ENCODE assay signal across 14 mouse cellular contexts in genomic region chr15:79044837-79045236, GRCm38 (mm10). TPM values are rescaled to one million over a fixed set of nuclear protein-coding genes. Genes with fewer than 3 reads are reported as not detected.
DNase-seq lines count a peak whose midpoint lies in the region; ATAC-seq and TF ChIP-seq lines count a peak whose summit lies in the region.
"Had no signal": no experiment of that assay in that cellular context is flagged by ENCODE, and none has a peak within 500 bp of the region (broad histone marks: within the 10 kb centered on the region; RNA-seq: fewer than 3 reads in every experiment).

No protein-coding gene starts in this region.

- no peak overlapping the region for H3K4me3 ChIP-seq in kidney, embryonic 16.5 days (ENCODE audit: low read length)
- H3K4me3 ChIP-seq in embryonic facial prominence, embryonic 14.5 days (ENCODE audit: low read depth, low read length): no peak overlapping the region
- H3K4me3 ChIP-seq in liver, postnatal 0 days (ENCODE audit: low read depth, low read length): no peak overlapping the region
- H3K4me3 ChIP-seq in stomach, embryonic 16.5 days (replicated peaks; ENCODE audit: low read length): no peak overlapping the region
- H3K4me3 ChIP-seq: limb, embryonic 13.5 days had no signal

- no peak overlapping the region for H3K4me2 ChIP-seq in kidney, embryonic 16.5 days (replicated peaks; ENCODE audit: low read depth, low read length)
- H3K4me2 ChIP-seq in embryonic facial prominence, embryonic 14.5 days (ENCODE audit: low read depth, low read length): no peak overlapping the region
- H3K4me2 ChIP-seq in liver, postnatal 0 days (ENCODE audit: low read depth, low read length): no peak overlapping the region; the same call in 1 of the 2 replicates
- no peak overlapping the region; the same call in 1 of the 2 replicates for H3K4me2 ChIP-seq in stomach, embryonic 16.5 days (ENCODE audit: low read depth, low read length)
- H3K4me2 ChIP-seq: limb, embryonic 13.5 days had no signal

- DNase-seq in kidney, postnatal 36 days: no peak
- DNase-seq in embryonic facial prominence, embryonic 14.5 days (ENCODE audit: low spot score): peak; percentile 41
- no peak for DNase-seq in liver, postnatal 0 days
- no peak for DNase-seq in layer of hippocampus, adult 9-11 months
- DNase-seq in testis, postnatal 14 days (ENCODE audit: low spot score): no peak
- DNase-seq: adrenal gland, postnatal 36 days; cerebellum, adult 2 months; heart, adult 18-20 months; heart, postnatal 36 days had no signal

- H3K4me1 ChIP-seq in kidney, embryonic 16.5 days (ENCODE audit: insufficient read depth, low read length): peaks cover 17% of the 10 kb centered on the region
- H3K4me1 ChIP-seq in embryonic facial prominence, embryonic 14.5 days (ENCODE audit: control insufficient read depth, insufficient read depth, low read length): peaks cover 11% of the 10 kb centered on the region; the same call in 1 of the 2 replicates
- peaks cover 26% of the 10 kb centered on the region for H3K4me1 ChIP-seq in liver, postnatal 0 days (ENCODE audit: insufficient read depth)
- peaks cover 6% of the 10 kb centered on the region for H3K4me1 ChIP-seq in stomach, embryonic 16.5 days (ENCODE audit: control insufficient read depth, insufficient read depth, low read length)

- no peak for ATAC-seq in kidney, embryonic 16.5 days (ENCODE audit: low FRiP score, low TSS enrichment)
- ATAC-seq in embryonic facial prominence, embryonic 14.5 days (ENCODE audit: low read depth): peak; percentile 20; the same call in 1 of the 2 replicates
- peak; percentile 70 for ATAC-seq in liver, postnatal 0 days
- peak; percentile 67; the same call in 1 of the 2 replicates for ATAC-seq in stomach, embryonic 16.5 days (ENCODE audit: insufficient read depth, low FRiP score)

- H3K9ac ChIP-seq in kidney, embryonic 16.5 days (replicated peaks; ENCODE audit: low read length): 0 out of 2 replicates have a peak overlapping the region, but pooled peaks have one; percentile 1
- H3K9ac ChIP-seq in embryonic facial prominence, embryonic 14.5 days (ENCODE audit: low read depth, low read length): no peak overlapping the region
- no peak overlapping the region for H3K9ac ChIP-seq in liver, postnatal 0 days (replicated peaks)
- H3K9ac ChIP-seq in stomach, embryonic 16.5 days (ENCODE audit: low read length): no peak overlapping the region
- H3K9ac ChIP-seq: limb, embryonic 13.5 days had no signal

- H3K27me3 ChIP-seq in kidney, embryonic 16.5 days (ENCODE audit: insufficient read depth, low read length): peaks cover 27% of the 10 kb centered on the region
- H3K27me3 ChIP-seq in embryonic facial prominence, embryonic 14.5 days (replicated peaks; ENCODE audit: control insufficient read depth, insufficient read depth, low read length): peaks cover 38% of the 10 kb centered on the region
- peaks cover 33% of the 10 kb centered on the region for H3K27me3 ChIP-seq in liver, postnatal 0 days (ENCODE audit: insufficient read depth, low read length)
- peaks cover 27% of the 10 kb centered on the region for H3K27me3 ChIP-seq in stomach, embryonic 16.5 days (ENCODE audit: control insufficient read depth, insufficient read depth, low read length)
- H3K27me3 ChIP-seq: CH12.LX had no signal

- no peak for TF ChIP-seq EP300 in liver, postnatal 0 days (IDR thresholded peaks at IDR 0.05; ENCODE audit: low read depth)

- H3K36me3 ChIP-seq in kidney, embryonic 16.5 days (ENCODE audit: insufficient read depth, low read length): no peaks in the 10 kb centered on the region
- H3K36me3 ChIP-seq in embryonic facial prominence, embryonic 14.5 days (ENCODE audit: control insufficient read depth, insufficient read depth, low read length): no peaks in the 10 kb centered on the region
- no peaks in the 10 kb centered on the region for H3K36me3 ChIP-seq in liver, postnatal 0 days (replicated peaks; ENCODE audit: insufficient read depth, low read length)
- H3K36me3 ChIP-seq in stomach, embryonic 16.5 days (ENCODE audit: control insufficient read depth, insufficient read depth, low read length): no peaks in the 10 kb centered on the region
- H3K36me3 ChIP-seq: limb, embryonic 13.5 days had no signal

- 2% methylated on average over 4 of the region's 4 CpGs for WGBS in kidney, embryonic 16.5 days
- WGBS in embryonic facial prominence, embryonic 14.5 days: 16% methylated on average over 4 of the region's 4 CpGs
- WGBS in liver, postnatal 0 days (ENCODE audit: insufficient replicate concordance): 28% methylated on average over 4 of the region's 4 CpGs
- WGBS in stomach, embryonic 16.5 days: 16% methylated on average over 4 of the region's 4 CpGs

- no peak overlapping the region for H3K27ac ChIP-seq in kidney, embryonic 16.5 days (ENCODE audit: low read length)
- no peak overlapping the region for H3K27ac ChIP-seq in embryonic facial prominence, embryonic 14.5 days (replicated peaks; ENCODE audit: low read depth, low read length)
- no peak overlapping the region for H3K27ac ChIP-seq in liver, postnatal 0 days (ENCODE audit: low read depth)
- H3K27ac ChIP-seq in stomach, embryonic 16.5 days (ENCODE audit: low read length): peak overlapping the region; percentile 66
- H3K27ac ChIP-seq: limb, embryonic 13.5 days; macrophage had no signal

- no peak for TF ChIP-seq CTCF in liver, postnatal 0 days (IDR thresholded peaks at IDR 0.05; ENCODE audit: low read depth)

- no peaks in the 10 kb centered on the region for H3K9me3 ChIP-seq in kidney, embryonic 16.5 days (ENCODE audit: low read length)
- H3K9me3 ChIP-seq in embryonic facial prominence, embryonic 14.5 days (ENCODE audit: control insufficient read depth, low read length): no peaks in the 10 kb centered on the region
- H3K9me3 ChIP-seq in liver, postnatal 0 days (ENCODE audit: low read length): no peaks in the 10 kb centered on the region
- no peaks in the 10 kb centered on the region for H3K9me3 ChIP-seq in stomach, embryonic 16.5 days (replicated peaks; ENCODE audit: control insufficient read depth, low read length)
- H3K9me3 ChIP-seq: limb, embryonic 13.5 days had no signal

RNA-seq across cellular contexts. Expression of gene Galr3, which starts 3.2 kb away (rescaled TPM):
- polyA plus RNA-seq in kidney, embryonic 16.5 days (2015; fragmentation: Nextera tagmentation; extraction: Ambion mirVana): not detected in 2 replicates
- not detected in 2 replicates for polyA plus RNA-seq in embryonic facial prominence, embryonic 14.5 days (2014; fragmentation: Nextera tagmentation; extraction: Ambion mirVana)
- 0.08 and 0.16 TPM in 2 replicates for polyA plus RNA-seq in liver, postnatal 0 days (2015; fragmentation: Nextera tagmentation; extraction: Ambion mirVana)
- 0.26 and 0.43 TPM in 2 replicates for polyA plus RNA-seq in stomach, embryonic 16.5 days (2015; fragmentation: Nextera tagmentation; extraction: Ambion mirVana)
- polyA plus RNA-seq: limb, embryonic 13.5 days; macrophage had no signal

RNA-seq across cellular contexts. Expression of gene H1f0, which starts 16.6 kb away (rescaled TPM):
- 521 and 528 TPM in 2 replicates for polyA plus RNA-seq in kidney, embryonic 16.5 days (2015; fragmentation: Nextera tagmentation; extraction: Ambion mirVana)
- 168 and 202 TPM in 2 replicates for polyA plus RNA-seq in embryonic facial prominence, embryonic 14.5 days (2014; fragmentation: Nextera tagmentation; extraction: Ambion mirVana)
- 125 and 140 TPM in 2 replicates for polyA plus RNA-seq in liver, postnatal 0 days (2015; fragmentation: Nextera tagmentation; extraction: Ambion mirVana)
- 479 and 551 TPM in 2 replicates for polyA plus RNA-seq in stomach, embryonic 16.5 days (2015; fragmentation: Nextera tagmentation; extraction: Ambion mirVana)

RNA-seq across cellular contexts. Expression of gene Ankrd54, which starts 17.9 kb away (rescaled TPM):
- 51.7 and 52.5 TPM in 2 replicates for polyA plus RNA-seq in kidney, embryonic 16.5 days (2015; fragmentation: Nextera tagmentation; extraction: Ambion mirVana)
- polyA plus RNA-seq in embryonic facial prominence, embryonic 14.5 days (2014; fragmentation: Nextera tagmentation; extraction: Ambion mirVana): 42.6 and 43.6 TPM in 2 replicates
- polyA plus RNA-seq in liver, postnatal 0 days (2015; fragmentation: Nextera tagmentation; extraction: Ambion mirVana): 21.3 and 22.5 TPM in 2 replicates
- 35.7 and 35.8 TPM in 2 replicates for polyA plus RNA-seq in stomach, embryonic 16.5 days (2015; fragmentation: Nextera tagmentation; extraction: Ambion mirVana)

RNA-seq across cellular contexts. Expression of gene Eif3l, which starts 30.1 kb away (rescaled TPM):
- polyA plus RNA-seq in kidney, embryonic 16.5 days (2015; fragmentation: Nextera tagmentation; extraction: Ambion mirVana): 254 and 260 TPM in 2 replicates
- 197 and 220 TPM in 2 replicates for polyA plus RNA-seq in embryonic facial prominence, embryonic 14.5 days (2014; fragmentation: Nextera tagmentation; extraction: Ambion mirVana)
- 70.9 and 76.4 TPM in 2 replicates for polyA plus RNA-seq in liver, postnatal 0 days (2015; fragmentation: Nextera tagmentation; extraction: Ambion mirVana)
- polyA plus RNA-seq in stomach, embryonic 16.5 days (2015; fragmentation: Nextera tagmentation; extraction: Ambion mirVana): 208 and 211 TPM in 2 replicates
